Mouse (Mus musculus): ENCODE data around the gene Echs1.

- no peak for TF ChIP-seq CTCF (IDR thresholded peaks at IDR 0.05)
- TF ChIP-seq EP300 (IDR thresholded peaks at IDR 0.05) = no peak
These were observed 48.4 kb upstream of the Echs1 start, which contains the start of gene Olfr522 for GRCm38 (mm10) chr7:140164664-140165063.

Data from lung, postnatal 0 days (tissue).